Mouse (Mus musculus) heart, adult 2 months (tissue): ENCODE measurements around the gene Map4k2. TPM values are rescaled to one million over a fixed set of nuclear protein-coding genes. Genes with fewer than 3 reads are reported as not detected.

Experiments
- DNase-seq, 2 experiments: peaks; one replicate each; pipeline ENCODE4 v3.0.0; 2021
- H3K27ac ChIP-seq: fragments of 200-600 bp; 2 replicates; pipeline ENCODE4 v1.8.1; 2022
- H3K27me3 ChIP-seq: fragments of 200-500 bp; 2 replicates; pipeline ENCODE4 v1.6.1; 2012; ENCODE audit warnings: mild to moderate bottlenecking, low read length, inconsistent platforms, mixed read lengths; ENCODE audit not compliant: control insufficient read depth, insufficient read depth
- H3K36me3 ChIP-seq: fragments of 200-500 bp; 2 replicates; pipeline ENCODE4 v1.6.1; 2012; ENCODE audit warnings: low read length, inconsistent platforms; ENCODE audit not compliant: control insufficient read depth, insufficient read depth
- H3K4me1 ChIP-seq: fragments of 200-500 bp; 2 replicates; pipeline ENCODE4 v1.6.1; 2011; ENCODE audit warnings: low read length; ENCODE audit not compliant: control insufficient read depth, insufficient read depth
- H3K4me3 ChIP-seq: fragments of 200-600 bp; 2 replicates; pipeline ENCODE4 v1.8.1; 2022
- H3K79me2 ChIP-seq: fragments of 200-500 bp; replicated peaks from 2 replicates; pipeline ENCODE4 v1.6.1; 2012; ENCODE audit warnings: mild to moderate bottlenecking, inconsistent platforms, low read length, moderate library complexity, mixed read lengths; ENCODE audit not compliant: control insufficient read depth, insufficient read depth
- H3K9ac ChIP-seq: fragments of 200-500 bp; 2 replicates; pipeline ENCODE4 v1.6.1; 2012; ENCODE audit warnings: low read depth, mild to moderate bottlenecking, control low read depth, inconsistent platforms, low read length, mixed read lengths
- CTCF ChIP-seq: fragments of 200-600 bp; IDR thresholded peaks from 2 replicates; pipeline ENCODE4 v1.8.1; 2022; ENCODE audit warnings: antibody characterized with exemption, mild to moderate bottlenecking, moderate library complexity
- EP300 ChIP-seq: fragments of 200-500 bp; IDR thresholded peaks from 2 replicates; pipeline ENCODE4 v1.6.1; 2011; ENCODE audit warnings: low read depth, low read length, control low read depth; ENCODE audit not compliant: insufficient read depth
- POLR2A ChIP-seq: fragments of 200-500 bp; IDR thresholded peaks from 2 replicates; pipeline ENCODE4 v1.6.1; 2011; ENCODE audit warnings: mild to moderate bottlenecking, low read depth, low read length, control low read depth; ENCODE audit not compliant: insufficient read depth
- WGBS: fragments of 180-500 bp; shearing (Covaris S2); methylation state at CpG from one replicate; pipeline ENCODE4 v1.1.7; 2018; 5-methylcytosine and 5-hydroxymethylcytosine counted together
- intact Hi-C: fragments of 180-260 bp; cut with DNase I; formaldehyde crosslinking; loops from one replicate; pipeline ENCODE4 v1.15.1; 2025
- polyA plus RNA-seq: library from polyadenylated mRNA; depleted of rRNA; stranded (reverse); fragments of >200 nt; gene quantifications from 2 replicates; pipeline ENCODE4 v1.2.3, GENCODE M21; 2012
- total RNA-seq, 2 experiments: library from RNA; stranded (reverse); gene quantifications; 2 replicates each; pipeline ENCODE4 v1.2.3; 2021

Map4k2 gene
- total and polyA plus RNA-seq, 3 experiments = 36.1 to 88.9 (median 38.4) TPM

DNA sequence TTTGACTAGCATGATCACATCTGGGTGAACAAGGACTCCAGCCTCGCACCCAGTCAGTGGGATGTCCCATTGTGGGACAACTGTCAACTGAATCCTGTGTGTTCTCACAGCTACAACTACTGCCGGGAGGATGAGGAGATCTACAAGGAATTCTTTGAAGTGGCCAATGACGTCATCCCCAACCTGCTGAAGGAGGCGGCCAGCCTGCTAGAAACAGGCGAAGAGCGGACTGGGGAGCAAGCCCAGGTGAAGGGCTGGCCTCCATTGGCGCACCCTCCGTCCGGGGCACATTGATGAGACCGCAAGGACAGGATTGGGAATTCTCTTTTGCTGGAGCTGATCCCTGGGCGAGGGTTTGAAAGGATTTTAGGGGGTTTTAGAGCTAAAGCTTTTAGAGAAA is 2.2 kb upstream of the Map4k2 start:
- no peaks in the 10 kb centered on the region for H3K36me3 ChIP-seq
- H3K4me3 ChIP-seq = no peak overlapping the region
- no peaks in the 10 kb centered on the region; the same call in 1 of the 2 replicates for H3K79me2 ChIP-seq
- H3K4me1 ChIP-seq = peaks cover 11% of the 10 kb centered on the region
- WGBS = 93% methylated on average over 11 of the region's 11 CpGs
- TF ChIP-seq EP300 (no peak), CTCF (no peak), POLR2A (no peak)
- intact Hi-C loops = loop anchor here (10.0 kb wide), 2 partner anchors 254 to 374 kb away; partner anchors contain the start of genes Cdca5, Gm28374, Pola2 and Tmem262
- no peak for DNase-seq
- no peak overlapping the region for H3K9ac ChIP-seq
- H3K27ac ChIP-seq = no peak overlapping the region; the same call in 1 of the 2 replicates
- H3K27me3 ChIP-seq = no peaks in the 10 kb centered on the region

DNA sequence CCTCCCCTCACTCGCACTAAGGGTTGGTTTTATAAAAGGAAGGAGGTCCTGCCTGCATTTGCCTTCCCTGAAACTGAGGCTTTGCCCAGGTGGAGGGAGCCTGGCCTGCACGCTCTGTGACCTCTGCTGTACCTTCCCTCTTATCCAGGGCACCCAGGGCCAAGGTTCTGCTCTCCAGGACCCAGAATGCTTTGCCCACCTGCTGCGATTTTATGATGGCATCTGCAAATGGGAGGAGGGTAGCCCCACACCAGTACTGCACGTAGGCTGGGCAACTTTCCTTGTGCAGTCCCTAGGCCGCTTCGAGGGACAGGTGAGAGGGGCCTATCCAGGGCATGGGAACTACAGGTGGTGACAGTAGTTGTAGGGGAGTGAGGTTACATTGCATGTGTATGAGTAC is 1.7 kb upstream of the Map4k2 start:
- Histone ChIP-seq H3K36me3 (no peaks in the 10 kb centered on the region), H3K4me1 (peaks cover 11% of the 10 kb centered on the region), H3K79me2 (no peaks in the 10 kb centered on the region; the same call in 1 of the 2 replicates), H3K9ac (no peak overlapping the region), H3K4me3 (peak overlapping the region; percentile 41; the same call in 1 of the 2 replicates), H3K27me3 (no peaks in the 10 kb centered on the region), H3K27ac (peak overlapping the region; percentile 97)
- intact Hi-C loops = loop anchor here (10.0 kb wide), 2 partner anchors 254 to 374 kb away; partner anchors contain the start of genes Cdca5, Gm28374, Pola2 and Tmem262
- WGBS = 92% methylated on average over 6 of the region's 6 CpGs
- TF ChIP-seq EP300 (no peak), CTCF (no peak), POLR2A (no peak)
- DNase-seq = no peak

DNA sequence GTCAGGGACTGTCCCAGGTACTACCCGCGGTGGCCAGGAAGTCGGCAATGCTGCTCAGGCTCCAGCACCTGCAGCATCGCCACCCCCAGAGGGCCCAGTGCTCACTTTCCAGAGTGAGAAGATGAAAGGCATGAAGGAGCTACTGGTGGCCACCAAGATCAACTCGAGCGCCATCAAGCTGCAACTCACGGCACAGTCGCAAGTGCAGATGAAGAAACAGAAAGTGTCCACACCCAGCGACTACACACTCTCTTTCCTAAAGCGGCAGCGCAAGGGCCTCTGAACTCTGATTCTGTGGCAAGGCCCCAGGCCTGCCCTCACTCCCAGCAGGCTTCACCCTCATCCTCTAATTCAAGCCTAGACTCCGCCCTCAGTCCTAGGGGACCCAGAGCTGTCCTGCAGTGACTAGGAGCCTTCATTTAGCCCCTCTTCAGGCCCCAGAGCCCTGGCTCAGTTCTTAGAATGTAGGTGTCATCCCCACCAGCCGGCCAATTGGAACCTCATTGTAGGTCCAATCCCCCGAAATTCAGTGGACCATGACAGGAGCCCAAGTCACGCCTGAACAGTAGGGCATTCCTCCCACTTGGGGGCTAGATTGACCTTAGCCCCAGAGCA is 938 bp upstream of the Map4k2 start:
- Histone ChIP-seq H3K4me1 (peaks cover 8% of the 10 kb centered on the region), H3K36me3 (no peaks in the 10 kb centered on the region), H3K4me3 (peak overlapping the region; percentile 41), H3K27ac (peak overlapping the region; percentile 97), H3K27me3 (no peaks in the 10 kb centered on the region), H3K79me2 (no peaks in the 10 kb centered on the region; the same call in 1 of the 2 replicates), H3K9ac (peak overlapping the region; percentile 43)
- 42% methylated on average over 15 of the region's 15 CpGs for WGBS
- DNase-seq = peak; percentile 72 to 83
- TF ChIP-seq CTCF (peak; percentile 63), POLR2A (peak; percentile 41), EP300 (0 out of 2 replicates have a peak, but pooled peaks have one; percentile 47)
- intact Hi-C loops = loop anchor here (10.0 kb wide), 2 partner anchors 255 to 375 kb away; partner anchors contain the start of genes Cdca5, Gm28374, Pola2 and Tmem262

DNA sequence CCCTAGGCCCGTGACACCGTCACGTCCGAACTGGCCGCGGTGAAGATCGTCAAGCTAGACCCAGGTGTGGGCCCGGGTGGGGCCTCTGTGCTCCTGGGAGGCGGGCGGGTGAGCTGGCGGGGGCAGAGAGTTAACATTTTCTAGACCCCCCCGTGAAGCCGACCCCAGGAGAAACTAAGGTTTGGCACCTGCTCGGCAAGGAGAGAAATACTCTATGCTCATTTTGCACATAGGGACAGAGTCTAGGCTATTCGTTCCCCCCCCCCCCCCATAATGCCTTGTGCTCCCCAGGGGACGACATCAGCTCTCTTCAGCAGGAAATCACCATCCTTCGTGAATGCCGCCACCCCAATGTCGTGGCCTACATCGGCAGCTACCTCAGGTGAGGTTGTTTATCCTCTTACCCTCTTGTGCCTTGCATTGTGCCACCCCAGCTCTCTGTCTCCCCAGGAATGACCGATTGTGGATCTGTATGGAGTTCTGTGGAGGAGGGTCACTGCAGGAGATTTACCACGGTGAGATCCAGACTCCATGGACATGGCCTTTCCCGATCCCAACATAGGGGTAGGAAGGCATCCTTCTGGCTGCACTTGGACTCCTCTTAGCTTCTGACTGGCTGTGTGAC is 630 bp downstream of the Map4k2 start:
- peak overlapping the region; percentile 73 for H3K9ac ChIP-seq
- intact Hi-C loops = loop anchor here (2.0 kb wide), 1 partner anchor 57 kb away; the partner anchor contains the start of gene Rasgrp2
- no peaks in the 10 kb centered on the region for H3K36me3 ChIP-seq
- H3K4me3 ChIP-seq = peak overlapping the region; percentile 90
- H3K27me3 ChIP-seq = no peaks in the 10 kb centered on the region
- H3K27ac ChIP-seq = peak overlapping the region; percentile 92
- DNase-seq = peak in 1 of 2 experiments; percentile 43
- peaks cover 13% of the 10 kb centered on the region for H3K4me1 ChIP-seq
- TF ChIP-seq CTCF (no peak), EP300 (no peak), POLR2A (no peak)
- no peaks in the 10 kb centered on the region for H3K79me2 ChIP-seq
- WGBS = 10% methylated on average over 20 of the region's 23 CpGs

DNA sequence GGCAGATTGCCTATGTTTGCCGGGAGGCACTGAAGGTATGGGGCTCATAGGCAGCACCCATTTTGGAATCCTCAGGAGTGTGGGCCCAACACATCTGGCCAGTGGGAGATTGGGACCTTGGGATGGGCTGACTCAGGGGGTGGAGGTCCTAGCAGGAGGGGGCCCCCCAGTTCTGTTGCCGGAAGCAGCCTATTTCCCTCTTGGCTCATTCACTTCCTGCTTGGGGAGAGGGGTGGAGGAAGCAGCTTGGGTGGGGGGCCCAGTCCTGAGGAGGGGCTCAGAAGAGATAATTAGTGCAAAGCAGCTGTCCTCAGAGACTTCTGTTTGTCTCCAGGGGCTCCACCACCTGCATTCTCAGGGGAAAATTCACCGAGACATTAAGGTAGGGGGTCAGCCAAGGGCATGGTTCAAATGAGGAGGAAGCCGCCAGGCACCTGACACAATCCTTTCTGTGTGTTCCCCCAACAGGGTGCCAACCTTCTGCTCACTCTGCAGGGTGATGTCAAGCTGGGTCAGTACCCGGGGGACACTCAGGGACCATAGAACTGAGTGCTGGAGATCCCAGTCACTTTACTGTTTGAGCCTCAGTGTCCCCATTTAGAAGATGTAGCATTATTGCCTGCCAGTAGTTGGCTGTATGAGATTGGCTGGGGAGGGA is 1.5 kb downstream of the Map4k2 start:
- peaks cover 13% of the 10 kb centered on the region for H3K4me1 ChIP-seq
- 47% methylated on average over 5 of the region's 5 CpGs for WGBS
- no peak overlapping the region; the same call in 1 of the 2 replicates for H3K9ac ChIP-seq
- peak overlapping the region; percentile 92 for H3K27ac ChIP-seq
- no peak for TF ChIP-seq POLR2A
- TF ChIP-seq EP300 = no peak
- TF ChIP-seq CTCF = no peak
- H3K36me3 ChIP-seq = no peaks in the 10 kb centered on the region
- no peaks in the 10 kb centered on the region for H3K79me2 ChIP-seq
- H3K4me3 ChIP-seq = peak overlapping the region; percentile 90
- intact Hi-C loops = loop anchor here (2.0 kb wide), 1 partner anchor 56 kb away; the partner anchor contains the start of gene Rasgrp2
- peak; percentile 45 to 51 for DNase-seq
- no peaks in the 10 kb centered on the region for H3K27me3 ChIP-seq
